Mouse (Mus musculus): ENCODE data around the gene Ankrd52.
A peak's percentile ranks its signal among the peaks of the same experiment; 100 is the strongest.
"Not testable (repeated sequence)": the region's sequence is repeated elsewhere in the genome, so short reads cannot be mapped to it uniquely, and the experiment has no call there.

Gene Ankrd52

DNA sequence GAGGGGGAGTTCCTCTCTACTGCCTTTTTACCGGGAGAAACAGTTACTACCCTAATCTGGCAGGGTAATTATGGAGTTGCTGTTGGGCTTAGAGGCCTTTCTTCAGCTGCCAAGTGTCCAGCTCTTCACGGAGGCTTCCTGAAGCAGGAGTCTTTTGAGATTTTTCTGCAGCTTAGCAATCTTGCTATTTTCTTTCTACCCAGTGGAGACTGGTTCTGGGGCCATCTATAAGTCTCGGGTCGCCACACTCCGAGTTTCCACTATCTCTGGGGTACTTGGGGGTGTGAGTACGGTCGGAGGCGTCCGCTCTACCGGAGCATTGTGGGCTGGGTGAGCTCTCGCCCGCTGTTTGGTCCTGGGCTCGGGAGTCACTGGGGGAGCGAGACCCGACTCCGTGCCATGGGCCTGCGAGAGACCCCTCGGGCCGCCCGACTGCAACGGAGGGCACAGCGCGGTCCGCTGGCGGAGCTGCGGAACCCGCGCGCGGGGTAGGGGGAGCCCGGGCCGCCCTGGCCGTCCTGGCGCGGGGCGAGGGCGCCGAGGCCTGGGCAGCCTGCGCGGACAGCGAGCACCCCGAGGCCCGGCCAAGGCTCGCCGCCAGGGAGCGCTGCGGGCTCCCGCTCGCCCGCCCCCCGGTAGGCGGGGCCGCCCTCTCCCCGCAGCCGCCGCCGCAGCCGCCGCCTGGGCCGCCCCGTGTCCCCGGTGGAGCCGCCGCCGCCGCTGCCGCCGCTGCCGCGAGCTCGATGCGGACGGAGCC is at the start of gene Ankrd52:
Gene Ankrd52 (plus strand): TSS at position 661 of the 757 bp plus-strand sequence.
- DNase-seq (ENCODE audit: low spot score) = peak; percentile 83

DNA sequence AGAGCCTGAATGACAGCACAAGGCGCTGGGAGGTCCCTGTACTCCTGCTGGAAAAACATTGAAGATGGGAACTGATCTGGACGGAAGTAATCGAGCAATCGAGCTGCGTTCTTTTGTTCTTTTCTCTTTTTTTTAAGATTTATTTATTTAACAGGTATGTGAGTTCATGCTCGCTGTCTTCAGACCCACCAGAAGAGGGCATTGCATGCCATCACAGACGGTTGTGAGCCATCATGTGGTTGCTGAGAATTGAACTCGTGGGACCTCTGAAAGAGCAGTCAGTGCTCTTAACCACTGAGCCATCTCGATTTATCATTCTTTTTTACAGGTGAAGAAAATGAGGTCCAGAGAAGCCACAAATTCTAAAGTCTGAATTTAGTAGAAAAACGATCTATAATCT is 49.3 kb upstream of the Ankrd52 start:
- DNase-seq (ENCODE audit: low spot score) = no peak

DNA sequence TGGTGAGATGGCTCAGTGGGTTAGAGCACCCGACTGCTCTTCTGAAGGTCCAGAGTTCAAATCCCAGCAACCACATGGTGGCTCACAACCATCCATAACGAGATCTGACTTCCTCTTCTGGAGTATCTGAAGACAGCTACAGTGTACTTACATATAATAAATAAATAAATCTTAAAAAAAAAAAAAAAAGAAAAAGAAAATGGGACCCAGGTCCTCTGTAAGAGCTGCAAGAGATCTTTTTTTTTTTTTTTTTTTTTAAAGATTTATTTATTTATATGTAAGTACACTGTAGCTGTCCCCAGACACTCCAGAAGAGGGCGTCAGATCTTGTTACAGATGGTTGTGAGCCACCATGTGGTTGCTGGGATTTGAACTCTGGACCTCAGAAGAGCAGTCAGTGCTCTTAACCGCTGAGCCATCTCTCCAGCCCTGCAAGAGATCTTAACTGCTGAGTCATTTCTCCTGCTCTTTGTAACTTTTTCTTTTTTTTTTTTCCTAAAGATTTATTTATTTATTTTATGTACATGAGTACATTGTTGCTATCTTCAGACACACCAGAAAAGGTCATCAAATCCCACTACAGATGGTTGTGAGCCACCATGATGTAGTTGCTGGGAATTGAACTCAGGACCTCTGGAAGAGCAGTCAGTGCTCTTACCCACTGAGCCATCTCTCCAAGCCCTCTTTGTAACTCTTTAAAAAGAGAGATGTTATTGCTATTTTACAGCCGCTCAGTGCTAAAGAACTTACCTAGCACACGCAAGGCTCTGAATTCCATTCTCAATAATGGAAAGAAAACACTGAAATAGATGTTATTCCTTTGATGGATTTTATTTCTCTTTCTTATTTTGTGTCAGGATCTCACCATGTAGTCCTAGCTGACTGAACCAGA is 44.3 kb upstream of the Ankrd52 start:
- not testable (repeated sequence) for DNase-seq (ENCODE audit: low spot score)

DNA sequence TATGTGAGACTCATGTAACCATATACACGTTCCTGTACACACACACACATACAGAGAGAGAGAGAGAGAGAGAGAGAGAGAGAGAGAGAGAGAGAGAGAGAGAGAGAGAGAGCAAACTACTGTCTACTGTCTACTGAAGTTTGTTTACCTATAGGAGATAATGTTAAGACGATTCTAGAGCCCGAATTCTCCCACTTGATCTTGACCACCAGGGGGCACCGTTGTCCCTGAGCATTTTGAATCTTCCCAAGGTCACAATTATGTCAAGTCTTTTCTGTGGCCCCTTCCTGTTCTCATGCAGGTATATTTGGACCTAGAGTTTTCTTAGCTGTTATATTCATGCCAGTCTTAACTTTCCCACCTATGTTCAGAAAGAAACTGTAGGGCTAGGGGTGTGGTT is 41.3 kb upstream of the Ankrd52 start:
- DNase-seq (ENCODE audit: low spot score) = peak; percentile 70

DNA sequence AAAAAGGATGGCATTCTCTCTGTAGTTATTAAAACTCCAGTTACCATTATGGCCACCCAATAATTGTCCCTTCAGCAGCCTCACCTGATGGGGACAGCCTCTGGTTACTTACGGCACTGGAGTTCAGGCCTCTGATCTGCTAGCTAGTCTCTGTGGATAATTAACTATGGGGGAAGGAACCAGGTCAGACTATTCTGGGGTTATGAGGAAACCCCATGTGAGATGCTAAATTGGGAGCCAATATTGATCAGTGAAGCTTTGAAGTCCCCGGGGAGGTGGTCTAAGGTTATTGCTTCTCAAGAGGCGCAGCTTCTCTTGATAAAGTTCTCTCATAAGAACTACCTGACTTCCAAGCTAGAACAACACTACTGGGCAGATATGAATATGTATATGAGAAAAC is 40.7 kb upstream of the Ankrd52 start:
- DNase-seq (ENCODE audit: low spot score) = no peak

DNA sequence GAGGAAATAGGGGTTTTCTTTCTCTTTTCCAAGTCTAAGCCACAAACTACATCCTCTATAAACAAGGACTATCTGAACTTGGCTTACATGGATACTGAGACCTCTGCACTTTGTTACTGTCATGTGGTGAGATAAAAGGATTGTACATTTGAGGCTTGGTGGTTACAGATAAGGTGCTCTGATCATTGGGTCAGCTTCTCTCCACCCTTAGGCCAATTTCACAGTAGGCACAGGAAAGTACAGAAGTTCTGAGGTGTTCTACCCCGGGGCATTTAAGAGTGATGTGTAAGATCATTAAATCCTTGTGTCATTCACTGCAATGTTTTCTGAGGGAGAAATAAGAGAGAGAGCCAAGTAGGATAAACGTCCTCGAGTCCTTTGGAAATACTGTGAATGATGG is 40.3 kb upstream of the Ankrd52 start:
- DNase-seq (ENCODE audit: low spot score) = no peak

DNA sequence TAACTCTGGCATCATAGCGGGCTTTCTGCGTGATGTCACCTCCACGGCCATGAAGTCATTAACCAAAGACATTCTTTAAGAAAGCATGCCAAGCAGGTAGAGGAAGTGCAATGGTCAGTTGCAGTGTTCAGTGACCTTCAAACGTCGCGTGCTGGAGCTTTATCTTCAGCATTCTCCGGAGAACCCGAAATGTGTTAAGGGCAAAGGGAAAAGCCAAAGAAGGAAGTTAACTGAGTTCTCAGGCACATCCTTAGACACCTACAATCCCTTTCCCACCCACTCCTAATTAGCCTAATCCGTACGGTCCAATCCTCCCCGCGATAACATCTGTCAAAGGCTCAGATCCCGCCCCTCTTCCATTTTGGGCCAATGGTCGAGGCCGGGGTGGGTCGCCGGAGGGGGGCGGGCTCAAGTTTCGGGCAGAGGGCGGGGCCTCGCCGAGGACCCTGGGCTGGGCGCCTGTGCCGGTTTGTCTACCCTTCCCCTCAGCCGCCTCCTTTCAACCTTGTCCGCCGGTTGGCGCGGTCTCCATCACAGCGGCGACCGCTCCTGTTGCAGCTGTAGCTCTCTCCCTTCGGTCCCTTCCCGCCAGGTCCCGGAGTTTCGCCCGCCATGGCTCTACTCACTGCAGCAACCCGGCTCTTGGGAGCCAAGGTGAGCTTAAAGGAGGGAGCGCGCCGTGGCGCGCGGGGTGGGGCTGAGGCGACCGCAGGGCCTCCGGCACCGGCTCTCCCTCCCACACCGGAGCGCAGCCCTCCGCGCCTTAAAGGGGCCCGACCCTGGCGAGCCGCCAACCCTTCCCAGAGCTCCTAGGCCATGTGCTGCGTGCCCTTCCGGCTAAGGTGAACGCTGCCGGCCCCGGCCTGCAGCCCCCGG is 39.4 kb upstream of the Ankrd52 start, which contains the start of gene Cs:
Gene Cs (plus strand): TSS at position 429 of the 876 bp plus-strand sequence.
- peak; percentile 98 for DNase-seq (ENCODE audit: low spot score)

DNA sequence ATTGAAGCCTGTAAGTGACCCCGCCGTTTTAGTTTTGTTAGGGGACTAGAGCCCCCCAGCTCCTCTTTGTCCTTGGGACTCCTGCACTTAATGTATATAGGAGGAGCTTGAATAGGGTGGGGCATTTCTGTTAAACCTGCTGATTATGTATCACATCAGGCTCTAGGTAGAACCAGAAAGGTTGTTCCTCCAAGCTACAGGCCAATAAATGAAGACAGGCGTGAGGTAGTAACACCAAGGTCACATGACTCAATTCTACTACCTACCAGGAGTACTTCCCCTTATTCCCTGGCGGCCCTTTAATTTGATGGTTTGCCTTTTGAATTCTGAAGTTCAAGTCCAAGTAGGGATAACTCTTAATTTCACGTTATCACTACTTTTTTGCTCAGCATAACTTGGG is 38.5 kb upstream of the Ankrd52 start:
- no peak for DNase-seq (ENCODE audit: low spot score)

DNA sequence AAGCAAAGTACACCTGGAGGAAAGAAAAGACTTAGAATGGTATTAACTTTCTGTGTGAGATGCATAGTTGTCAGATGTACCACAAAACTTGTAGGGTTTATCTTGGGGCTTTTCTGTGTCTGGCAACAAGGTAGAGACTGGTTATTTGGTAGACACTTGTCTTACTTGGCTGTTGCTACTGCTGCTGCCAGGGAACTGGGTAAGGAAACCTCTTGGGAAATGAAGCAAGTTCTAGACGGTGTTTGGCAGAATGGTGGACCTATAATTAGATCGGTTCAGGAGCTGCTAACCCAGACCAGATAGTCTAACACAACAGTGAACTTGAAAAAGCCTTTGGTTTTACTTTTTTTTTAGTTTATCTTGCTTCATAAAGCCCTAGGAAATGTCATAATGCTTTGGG is 38.0 kb upstream of the Ankrd52 start:
- no peak for DNase-seq (ENCODE audit: low spot score)

DNA sequence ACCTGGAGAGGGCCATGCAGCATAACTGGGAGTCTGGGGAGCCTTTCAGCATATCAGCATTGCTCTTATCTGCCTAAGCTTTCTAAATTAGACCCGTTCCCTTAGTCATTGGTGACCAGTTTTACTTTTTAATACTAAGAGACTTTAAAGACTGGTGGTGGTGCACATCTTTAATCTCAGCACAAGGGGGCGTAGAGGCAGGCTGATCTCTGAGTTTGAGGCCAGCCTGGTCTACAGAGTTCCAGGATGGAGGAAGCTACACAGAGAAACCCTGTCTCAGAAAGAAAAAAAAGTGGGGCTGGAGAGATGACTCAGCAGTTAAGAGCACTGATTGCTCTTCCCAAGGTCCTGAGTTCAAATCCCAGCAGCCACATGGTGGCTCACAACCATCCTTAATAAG is 36.7 kb upstream of the Ankrd52 start:
- no peak for DNase-seq (ENCODE audit: low spot score)

DNA sequence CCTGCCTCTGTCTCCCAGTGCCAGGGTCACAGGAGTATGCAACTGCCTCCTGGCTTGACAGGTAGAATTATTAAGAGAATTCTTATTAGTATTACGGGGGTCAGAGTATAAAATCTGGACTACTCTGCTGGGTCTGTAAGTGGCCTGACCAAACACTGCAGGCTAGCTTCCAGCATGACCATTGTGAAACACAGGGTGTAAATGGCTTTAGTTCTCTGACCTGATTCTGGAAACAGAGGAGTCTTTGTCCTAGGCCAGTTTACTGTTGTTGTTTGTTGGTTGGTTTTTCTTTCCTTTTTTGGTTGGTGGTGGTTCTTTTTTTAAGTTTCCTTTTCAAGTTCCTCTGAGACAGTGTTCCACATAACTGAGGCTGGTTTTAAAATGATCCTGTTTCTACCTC is 33.5 kb upstream of the Ankrd52 start:
- no peak for DNase-seq (ENCODE audit: low spot score)

DNA sequence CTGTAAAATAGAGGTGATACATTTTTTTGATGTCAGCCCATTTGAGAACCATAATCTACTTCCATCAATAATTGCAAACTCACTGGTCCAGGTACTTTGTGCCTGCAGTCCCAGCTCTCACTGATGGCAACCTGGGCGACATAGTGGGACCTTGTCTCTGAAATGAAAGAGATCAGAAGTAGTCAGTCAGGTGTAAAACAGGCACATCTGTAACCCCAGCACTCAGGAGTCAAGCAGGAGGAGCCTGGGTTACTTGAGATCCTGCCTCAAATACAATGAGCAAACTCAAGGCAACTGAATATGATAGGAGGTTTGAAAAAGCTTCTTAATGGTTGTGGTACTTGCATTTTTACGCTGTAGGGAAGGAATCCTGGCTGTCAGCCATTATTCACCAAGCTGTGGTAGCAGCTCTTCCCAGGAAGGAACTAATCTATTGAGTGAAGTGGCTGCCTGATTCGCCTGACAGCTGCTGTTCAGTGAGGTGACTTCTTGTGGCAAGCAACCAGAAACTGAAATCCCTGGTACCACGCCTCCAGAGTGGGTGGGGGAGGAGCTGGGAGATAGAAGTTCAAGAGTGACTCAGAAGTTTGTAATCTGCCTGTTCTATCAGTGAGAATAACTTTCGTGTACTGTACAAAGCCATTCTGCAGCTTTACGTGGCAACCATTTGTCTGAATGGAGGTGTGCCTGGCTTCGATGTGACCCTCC is 32.2 kb upstream of the Ankrd52 start:
- peak; percentile 78 for DNase-seq (ENCODE audit: low spot score)

DNA sequence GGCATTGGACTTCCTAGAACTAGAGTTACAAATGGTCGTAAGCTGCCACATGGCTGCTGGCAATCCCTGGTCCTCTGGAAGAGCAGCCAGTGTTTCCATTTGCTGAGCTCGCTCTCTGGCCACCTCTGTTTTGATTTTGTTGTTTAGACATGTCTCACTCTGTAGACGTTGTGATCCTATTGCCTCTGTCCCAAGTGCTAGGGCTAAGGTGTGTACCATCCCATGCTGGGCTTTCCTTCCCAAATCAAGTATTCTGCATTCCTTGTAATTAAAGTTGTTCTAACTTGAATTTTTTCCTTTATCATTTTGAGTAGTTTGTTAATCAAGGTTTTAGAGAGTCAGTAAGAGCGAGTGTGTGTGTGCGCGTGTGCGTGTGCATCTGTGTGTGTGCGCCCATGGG is 29.4 kb upstream of the Ankrd52 start:
- DNase-seq (ENCODE audit: low spot score) = no peak

DNA sequence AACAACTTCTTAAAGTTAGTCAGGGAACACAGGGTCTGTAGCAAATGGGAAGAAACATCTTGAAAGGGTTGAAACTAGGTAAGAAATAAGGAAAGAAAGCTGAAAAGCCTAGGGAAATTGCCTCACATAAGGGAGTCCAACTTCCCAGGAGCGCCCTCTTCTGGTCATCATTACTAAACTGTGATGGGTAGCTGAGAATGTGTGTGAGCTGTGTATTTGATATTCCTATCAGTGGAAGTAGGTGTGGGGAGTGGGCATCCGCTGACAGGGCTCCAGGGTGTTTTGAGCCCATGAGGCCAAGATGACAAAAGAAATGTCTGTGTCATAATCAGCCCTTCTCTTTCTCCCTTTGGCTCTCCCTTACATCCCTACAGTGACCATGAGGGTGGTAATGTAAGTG is 18.1 kb upstream of the Ankrd52 start:
- DNase-seq (ENCODE audit: low spot score) = no peak

DNA sequence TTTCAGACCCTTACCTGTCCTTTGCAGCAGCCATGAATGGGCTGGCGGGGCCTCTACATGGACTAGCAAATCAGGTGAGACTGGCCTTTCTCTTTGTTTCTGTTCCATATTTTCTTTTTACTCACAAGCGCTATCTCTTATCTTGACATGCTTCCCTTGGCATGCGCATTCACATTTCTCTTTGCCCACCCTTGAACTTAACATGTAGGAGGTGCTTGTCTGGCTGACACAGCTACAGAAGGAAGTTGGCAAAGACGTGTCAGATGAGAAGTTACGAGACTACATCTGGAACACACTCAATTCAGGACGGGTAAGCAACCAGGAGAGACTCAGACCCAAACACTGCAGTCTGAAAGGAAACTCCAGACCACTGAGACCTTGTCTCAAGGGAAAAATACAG is 17.7 kb upstream of the Ankrd52 start:
- DNase-seq (ENCODE audit: low spot score) = no peak

DNA sequence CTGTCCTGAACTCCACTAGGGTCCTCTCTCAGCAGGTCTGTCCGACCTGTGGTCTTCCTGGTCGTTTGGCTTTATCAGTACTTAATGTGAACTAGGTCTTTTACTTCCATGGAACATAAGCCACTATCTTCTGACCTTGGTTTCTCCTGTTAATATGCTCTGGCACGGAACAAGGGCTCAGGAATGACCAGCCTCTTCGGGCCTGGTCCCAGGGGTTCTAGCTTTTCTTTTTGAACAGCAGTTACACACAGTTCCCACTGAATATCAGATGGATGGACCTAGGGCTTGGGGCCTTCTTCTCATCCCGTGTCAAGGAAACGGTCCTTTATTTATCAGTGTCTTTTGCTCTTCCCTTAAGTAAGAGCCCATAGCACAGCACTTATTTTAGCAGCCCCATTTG is 15.1 kb upstream of the Ankrd52 start:
- DNase-seq (ENCODE audit: low spot score) = no peak

DNA sequence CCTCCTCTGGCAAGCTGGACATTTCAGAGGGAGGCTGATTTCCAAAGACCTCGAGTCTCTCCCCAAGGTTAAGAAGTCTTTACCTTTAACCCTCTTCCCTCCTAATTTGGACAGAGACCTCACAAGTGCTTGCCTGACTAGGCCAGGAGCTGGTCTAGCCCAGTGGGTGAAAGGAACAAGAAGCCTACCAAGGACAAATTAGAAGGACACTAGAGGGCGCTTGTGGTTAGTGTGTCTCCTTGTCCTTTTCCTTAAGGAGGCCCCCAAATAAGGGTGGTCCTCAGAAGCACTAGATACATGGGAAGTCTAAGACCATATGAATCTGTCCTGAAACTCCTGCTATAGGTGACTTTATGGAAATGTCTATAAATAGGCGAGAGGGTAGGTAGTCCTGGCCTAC is 14.3 kb upstream of the Ankrd52 start:
- no peak for DNase-seq (ENCODE audit: low spot score)

DNA sequence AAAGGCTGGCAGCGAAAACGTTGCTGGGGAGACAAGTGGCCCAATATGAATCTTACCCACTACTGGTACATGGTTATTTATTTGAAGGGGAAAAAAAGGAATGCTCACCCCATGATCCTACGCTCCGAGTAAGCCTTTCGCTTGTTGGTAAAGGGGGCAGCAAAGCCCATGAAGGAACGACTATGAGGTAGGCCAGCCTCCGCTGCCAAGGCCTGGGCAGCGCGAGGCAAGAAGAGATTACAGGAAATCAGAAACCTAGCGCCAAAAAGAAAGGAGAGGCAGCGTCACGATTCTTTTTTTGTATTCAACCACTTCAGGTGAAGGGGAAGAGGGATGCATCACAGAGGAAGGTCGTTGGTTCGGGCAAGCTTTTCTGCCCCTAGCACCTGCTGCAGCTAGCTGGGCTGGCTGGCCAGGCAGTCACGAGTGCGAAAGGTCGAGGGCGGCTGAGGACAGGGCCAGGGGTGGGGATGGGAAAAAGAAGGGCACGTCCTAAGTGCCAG is 9.0 kb upstream of the Ankrd52 start:
- no peak for DNase-seq (ENCODE audit: low spot score)

DNA sequence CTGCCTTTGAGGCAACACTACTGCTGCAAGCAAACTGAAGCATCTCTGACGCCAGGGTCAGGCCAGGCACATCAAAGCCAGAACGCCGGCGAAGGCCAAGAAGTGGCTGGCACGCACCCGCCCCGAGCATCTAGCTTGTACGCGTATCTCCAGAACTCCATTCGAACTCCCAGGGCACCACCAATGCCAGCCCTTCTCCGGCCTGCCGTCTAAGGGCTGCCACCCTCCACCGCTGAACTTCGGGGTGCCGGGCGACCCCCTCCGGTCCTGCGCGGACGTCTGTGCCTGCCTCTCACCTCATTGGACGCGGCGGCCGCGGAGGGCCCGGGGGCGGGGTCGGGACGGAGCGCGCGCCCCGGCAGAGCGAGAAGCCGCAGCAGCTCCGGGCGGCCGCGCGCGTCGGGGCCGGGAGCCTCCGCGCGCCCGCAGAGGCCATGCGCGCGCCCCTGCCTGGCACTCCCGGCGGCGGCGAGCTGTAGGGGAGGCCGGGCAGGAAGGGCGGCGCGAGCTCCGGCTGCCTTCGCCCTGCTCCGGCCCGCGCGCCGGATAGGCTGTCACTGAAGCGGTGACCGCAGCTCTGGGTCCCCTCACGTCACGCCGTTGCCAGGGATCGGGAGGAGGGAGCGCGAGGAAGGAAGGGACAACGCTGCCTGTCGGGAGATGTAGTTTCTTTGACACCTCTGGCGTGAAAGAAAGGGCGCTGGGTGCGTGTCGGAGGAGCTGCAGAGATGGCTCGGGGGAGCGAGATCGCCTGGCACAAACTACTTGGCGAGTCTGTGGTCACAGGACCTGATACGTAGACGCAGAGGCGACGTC is 8.3 kb upstream of the Ankrd52 start, which contains the start of gene Coq10a:
Gene Coq10a (minus strand): TSS at position 596 of the 816 bp plus-strand sequence.
- DNase-seq (ENCODE audit: low spot score) = peak; percentile 90

DNA sequence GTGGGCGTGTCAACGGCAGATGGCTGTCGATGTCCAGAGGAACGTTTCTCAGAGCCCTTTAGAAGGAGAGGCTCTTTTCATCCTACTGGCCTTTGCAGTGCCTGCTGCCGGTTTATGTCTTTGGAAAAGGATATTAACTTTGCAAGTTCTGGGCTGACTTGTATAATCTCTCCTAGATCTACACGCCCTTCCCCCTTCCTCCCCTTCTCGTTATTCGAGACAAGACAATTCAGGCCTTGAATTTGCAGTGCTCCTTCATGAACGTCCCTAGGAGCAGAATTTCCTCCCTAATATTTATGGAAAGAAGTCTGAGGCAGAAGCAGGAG is 7.7 kb upstream of the Ankrd52 start:
- no peak for DNase-seq (ENCODE audit: low spot score)

DNA sequence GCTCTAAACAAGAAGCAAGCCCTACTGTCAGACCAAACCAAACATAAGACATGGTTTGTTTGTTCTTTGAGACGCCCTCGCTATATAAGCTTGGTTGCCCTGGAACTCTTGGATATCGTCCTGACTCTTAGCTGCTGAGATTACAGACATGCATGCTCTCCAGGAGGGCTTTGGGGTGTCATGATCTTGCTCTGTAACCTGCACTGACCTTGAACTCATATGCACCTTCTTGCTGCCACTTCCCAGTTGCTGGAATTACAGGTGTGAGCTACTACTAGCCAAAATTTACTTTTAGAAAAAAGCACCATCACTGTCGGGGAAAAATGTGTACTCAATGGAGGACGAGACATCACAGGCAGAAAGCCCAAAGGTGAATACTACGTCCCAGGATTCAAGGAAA is 7.3 kb upstream of the Ankrd52 start:
- DNase-seq (ENCODE audit: low spot score) = no peak

Data from yolk sac, embryonic 10.5 days (tissue).